Mouse (Mus musculus) cerebellum, adult 8-10 months (tissue): ENCODE data around the gene Mfsd6.
"Not testable (repeated sequence)": the region's sequence is repeated elsewhere in the genome, so short reads cannot be mapped to it uniquely, and the experiment has no call there.

Source experiments
- DNase-seq: peaks from one replicate; pipeline ENCODE4 v3.0.0; 2022

The Mfsd6 gene

GRCm38 (mm10) chr1:52707030-52707429, 20.2 kb downstream of the Mfsd6 start:
- DNase-seq = no peak

DNA sequence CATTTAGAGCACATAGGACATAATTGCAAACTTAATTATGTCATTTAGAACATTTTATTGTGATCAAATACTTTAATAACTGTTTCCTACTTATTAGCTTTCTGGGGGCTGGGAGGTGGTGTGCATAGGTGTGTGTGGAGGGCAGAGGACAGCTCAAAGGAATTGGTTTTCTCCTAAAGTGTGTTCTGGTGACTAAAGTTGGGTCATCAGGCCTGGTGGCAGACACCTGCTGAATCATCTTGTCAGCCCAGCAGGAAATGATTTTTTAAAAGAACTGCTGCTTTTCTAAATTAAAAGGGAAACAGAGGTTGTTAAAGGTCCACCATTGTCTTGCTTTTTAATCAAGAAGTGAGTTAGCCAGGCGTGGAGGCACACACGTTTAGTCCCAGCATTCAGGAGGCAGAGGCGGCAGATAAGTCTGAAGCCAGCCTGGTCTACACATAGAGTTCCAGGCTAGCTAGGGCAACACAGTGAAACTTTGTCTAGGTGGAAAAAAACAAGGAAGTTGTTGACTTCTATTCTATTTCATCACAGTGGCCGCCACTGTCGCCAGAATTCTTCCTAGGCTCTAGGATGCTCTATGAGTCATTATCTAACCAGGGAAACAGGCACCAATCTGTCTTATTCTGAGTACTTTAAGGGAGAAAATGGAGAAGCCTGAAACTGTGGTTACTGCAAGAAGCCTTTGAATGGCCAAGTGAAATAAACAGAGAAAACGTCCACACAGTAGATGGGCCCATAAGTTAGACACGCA, 24.3 kb downstream of the Mfsd6 start:
- DNase-seq = no peak

DNA sequence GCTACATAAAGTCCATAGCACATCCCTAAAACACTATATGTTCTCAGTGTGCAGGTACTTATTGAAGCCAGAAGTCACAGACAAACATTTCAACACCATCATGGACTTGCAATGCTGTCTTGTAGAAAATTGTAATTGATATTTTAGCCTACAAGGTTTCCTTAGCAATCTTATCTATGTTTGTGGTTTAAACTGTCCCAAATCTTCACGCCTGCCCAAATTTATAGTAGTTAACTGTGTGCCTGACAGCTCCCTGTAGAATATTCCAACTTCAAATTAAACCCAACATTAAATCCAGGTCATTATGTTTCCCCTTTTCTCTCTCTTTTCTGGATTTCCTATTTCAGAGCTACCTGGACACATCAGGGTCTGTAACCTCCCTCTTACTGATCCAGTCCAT, 25.3 kb downstream of the Mfsd6 start:
- DNase-seq = no peak

- not testable (repeated sequence) for DNase-seq
Measured at GRCm38 (mm10) chr1:52694456-52694855, 32.8 kb downstream of the Mfsd6 start.

- DNase-seq = no peak
Measured at GRCm38 (mm10) chr1:52687636-52688035, 39.6 kb downstream of the Mfsd6 start.

- no peak for DNase-seq
Measured at GRCm38 (mm10) chr1:52683550-52683949, 43.7 kb downstream of the Mfsd6 start.

- DNase-seq = peak; percentile 39
Measured at GRCm38 (mm10) chr1:52676621-52677020, 50.6 kb downstream of the Mfsd6 start.

GRCm38 (mm10) chr1:52675561-52676551, 51.4 kb downstream of the Mfsd6 start:
- DNase-seq = no peak

DNA sequence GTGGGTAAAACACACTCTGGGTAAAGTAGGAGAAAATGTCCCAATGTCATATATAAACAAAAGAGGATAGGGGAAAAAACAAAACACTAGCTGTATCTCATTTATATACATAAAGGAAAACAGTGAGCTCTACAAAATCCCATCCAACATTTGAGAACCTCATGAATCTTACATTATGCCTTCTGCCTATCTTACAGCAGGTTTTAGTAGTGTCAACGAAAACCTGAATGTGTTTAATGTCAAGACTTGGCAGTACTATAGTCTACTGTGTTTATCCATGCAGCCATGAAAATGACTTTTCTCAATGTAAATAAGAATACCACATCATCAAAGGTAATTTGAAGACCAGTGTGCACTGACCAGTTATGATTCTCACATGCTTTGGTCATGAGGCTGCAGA, 57.3 kb downstream of the Mfsd6 start:
- no peak for DNase-seq

DNA sequence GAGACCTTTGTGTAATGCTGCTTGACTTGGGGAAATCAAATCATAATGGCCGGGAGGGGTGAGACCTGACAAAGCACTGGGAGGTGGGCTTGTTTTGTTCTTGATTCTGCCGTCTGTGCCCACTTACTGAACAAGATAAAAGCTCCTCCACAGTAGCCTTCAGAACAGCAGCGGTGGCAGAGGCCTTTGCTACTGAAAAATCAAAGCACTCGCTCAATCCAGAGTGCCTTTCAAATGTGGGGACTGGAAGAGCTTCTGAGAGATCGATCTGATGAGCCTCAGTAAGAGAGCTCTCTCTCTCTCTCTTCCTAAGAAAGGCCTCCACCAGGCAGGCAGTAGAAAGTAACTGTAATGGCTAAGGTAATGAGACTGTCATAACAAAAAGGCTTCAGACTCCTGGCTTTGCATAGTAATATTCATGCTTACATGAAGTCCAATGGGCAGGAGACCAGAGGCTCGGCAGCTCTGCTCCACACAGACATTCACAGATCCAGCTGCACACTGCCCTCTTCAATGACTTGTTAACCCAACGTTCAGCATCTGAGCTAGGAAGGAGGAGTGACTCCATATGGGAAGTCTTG, 58.4 kb downstream of the Mfsd6 start:
- no peak for DNase-seq

DNA sequence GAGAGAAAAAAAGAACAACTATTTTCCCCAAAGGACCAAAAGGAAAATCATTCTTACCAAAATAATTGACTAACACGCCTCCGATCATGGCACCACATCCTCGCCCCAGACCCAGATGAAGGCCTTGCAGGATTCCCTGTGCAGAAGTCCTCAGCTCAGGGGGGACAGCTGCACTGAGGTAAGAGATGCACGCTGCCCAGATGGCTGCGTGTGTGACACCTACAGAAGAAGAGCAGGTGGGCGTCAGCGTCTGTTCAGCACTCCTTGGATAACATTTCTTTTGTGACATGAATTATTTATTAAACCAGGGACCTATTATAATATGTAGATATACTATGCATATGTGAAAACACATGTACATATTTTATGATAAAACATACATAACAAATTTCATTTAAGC, 64.0 kb downstream of the Mfsd6 start:
- no peak for DNase-seq

GRCm38 (mm10) chr1:52660765-52661164, 66.5 kb downstream of the Mfsd6 start:
- DNase-seq = no peak

DNA sequence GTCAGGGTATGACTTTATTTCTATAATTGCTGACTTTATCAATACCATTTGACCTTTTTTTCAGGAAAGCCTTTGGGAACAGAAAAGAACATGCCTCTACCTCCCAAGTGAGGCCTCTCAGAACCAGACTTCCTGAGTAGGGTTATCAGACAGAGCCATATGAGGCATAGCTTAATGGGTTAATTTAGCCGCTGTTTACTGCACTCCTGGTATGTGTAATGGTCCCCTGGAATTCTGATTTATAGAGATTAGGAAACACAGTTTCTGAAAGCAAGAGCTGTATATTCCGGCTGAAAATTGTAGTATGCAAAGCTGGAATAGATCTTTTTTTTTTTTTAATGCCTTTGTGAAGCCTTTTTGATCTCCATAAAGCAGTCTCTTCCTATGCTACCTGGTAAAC, 67.0 kb downstream of the Mfsd6 start:
- DNase-seq = no peak

GRCm38 (mm10) chr1:52658160-52658559, 69.1 kb downstream of the Mfsd6 start:
- DNase-seq = no peak

DNA sequence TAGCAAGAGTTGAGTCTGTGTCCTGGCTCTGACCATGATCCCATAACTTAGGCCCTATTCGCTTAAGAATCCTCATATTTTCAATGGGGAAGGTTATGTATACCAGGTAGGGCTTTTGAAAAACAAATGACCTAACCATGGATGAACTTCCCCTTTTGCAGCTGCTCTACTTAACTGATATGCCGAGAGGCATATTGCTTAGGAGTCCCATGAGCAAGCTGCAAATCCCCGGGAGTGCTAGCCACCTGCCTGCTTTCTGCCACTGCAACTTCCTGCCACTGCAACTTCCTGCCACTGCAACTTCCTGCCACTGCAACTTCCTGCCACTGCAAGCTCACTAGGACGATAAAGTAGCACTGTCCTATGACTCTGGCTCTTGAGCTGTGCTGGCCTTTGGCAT, 72.1 kb downstream of the Mfsd6 start:
- no peak for DNase-seq

DNA sequence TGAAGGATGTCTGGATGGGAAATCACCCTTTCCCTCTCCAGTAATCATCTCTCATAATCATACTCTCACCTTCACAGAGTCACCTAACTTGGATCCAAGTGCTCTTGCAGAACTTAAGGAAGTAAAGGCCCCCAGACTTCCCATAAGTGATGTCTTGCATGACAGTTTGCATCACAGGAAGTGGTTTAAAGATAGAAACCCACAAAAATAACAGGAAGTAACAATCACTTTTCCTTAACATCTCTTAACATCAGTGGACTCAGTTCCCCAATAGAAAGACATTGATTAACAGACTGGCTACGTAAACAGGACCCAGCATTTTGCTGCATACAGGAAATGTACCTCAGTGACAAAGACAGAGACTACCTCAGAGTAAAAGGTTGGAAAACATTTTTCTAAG, 73.9 kb downstream of the Mfsd6 start:
- no peak for DNase-seq

GRCm38 (mm10) chr1:52652601-52653253, 74.5 kb downstream of the Mfsd6 start:
- no peak for DNase-seq

GRCm38 (mm10) chr1:52650066-52650465, 77.2 kb downstream of the Mfsd6 start:
- DNase-seq = no peak

- peak; percentile 76 for DNase-seq
Measured at GRCm38 (mm10) chr1:52648153-52649027, 78.9 kb downstream of the Mfsd6 start.

DNA sequence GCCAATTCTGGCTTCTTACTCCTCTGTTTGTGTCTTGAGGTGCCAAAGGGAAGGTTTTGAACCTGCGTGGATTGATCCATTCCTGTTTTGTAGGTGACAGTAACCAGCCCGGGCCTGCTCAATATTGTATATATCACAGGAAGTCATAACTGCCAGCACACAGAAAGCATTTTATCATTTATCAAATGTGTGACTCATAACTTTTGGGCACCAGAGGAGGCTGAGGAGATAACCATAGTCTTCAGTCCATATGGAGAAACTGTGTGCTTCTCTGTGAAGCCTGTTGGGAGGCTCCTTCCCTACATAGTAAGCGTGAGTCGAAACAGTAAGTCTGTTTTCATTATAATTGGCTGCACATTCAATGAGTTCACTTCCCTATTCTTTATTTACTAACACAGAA, 86.5 kb downstream of the Mfsd6 start:
- DNase-seq = no peak

GRCm38 (mm10) chr1:52640266-52640665, 87.0 kb downstream of the Mfsd6 start:
- no peak for DNase-seq

DNA sequence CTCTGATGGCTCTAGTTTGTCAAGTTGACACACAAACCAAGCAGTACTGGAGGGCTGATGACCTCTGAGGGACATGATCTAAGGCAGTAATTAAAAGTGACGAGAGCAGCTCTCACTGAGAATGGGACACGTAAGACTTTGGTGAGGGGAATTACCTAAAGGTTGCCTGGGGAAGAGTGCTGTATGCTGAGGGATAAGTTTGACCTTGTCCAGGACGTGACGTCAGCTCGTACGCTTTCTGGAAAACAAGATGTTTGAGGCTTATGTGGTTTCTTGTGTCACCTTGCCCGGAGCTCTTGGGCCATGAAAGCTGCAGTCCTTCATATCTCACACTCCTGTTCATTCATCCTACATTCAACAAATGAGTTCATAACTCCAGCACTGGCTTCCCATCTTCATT, 88.2 kb downstream of the Mfsd6 start:
- no peak for DNase-seq
